Mouse (Mus musculus) myocyte (in vitro differentiated cells): ENCODE results near the gene Duoxa2.

Experiments used
- POLR2A ChIP-seq: IDR thresholded peaks from one replicate; pipeline ENCODE4 v1.6.1; 2011; ENCODE audit warnings: low read depth, mild to moderate bottlenecking, control low read depth, moderate library complexity; ENCODE audit not compliant: insufficient read length
- TCF12 ChIP-seq: IDR thresholded peaks from one replicate; pipeline ENCODE4 v1.6.1; 2011; ENCODE audit warnings: mild to moderate bottlenecking, control low read depth; ENCODE audit not compliant: poor library complexity, insufficient read depth, severe bottlenecking

GRCm38 (mm10) chr2:122315372-122315771 lies 16.7 kb downstream of the Duoxa2 start, which contains the start of gene Duox1:
- TF ChIP-seq TCF12 (no peak), POLR2A (no peak)
